ENCODE assay signal across 17 mouse cellular contexts in the genomic region with DNA sequence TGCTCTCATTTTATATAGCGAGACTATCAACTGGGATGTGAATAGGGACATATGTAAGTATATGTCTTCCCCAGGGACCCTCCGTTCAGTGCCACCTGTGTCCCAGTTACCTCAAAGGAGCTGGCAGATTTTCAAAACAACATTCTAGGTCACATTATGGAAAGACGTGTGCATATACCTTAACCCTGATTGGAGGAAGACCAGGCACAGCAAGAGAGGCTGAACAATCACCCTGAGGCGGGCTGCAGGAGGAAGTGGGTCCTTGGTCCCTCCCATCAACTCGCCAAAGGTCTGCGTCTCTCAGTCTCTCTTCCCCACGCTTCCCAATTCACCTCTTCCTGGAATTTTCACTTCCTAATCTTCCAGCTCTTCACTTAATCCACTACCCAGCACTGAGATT. TPM values are rescaled to one million over a fixed set of nuclear protein-coding genes. Genes with fewer than 3 reads are reported as not detected.
A peak's percentile ranks its signal among the peaks of the same experiment; 100 is the strongest.
DNase-seq lines count a peak whose midpoint lies in the region; ATAC-seq and TF ChIP-seq lines count a peak whose summit lies in the region.
"Had no signal": no experiment of that assay in that cellular context is flagged by ENCODE, and none has a peak within 500 bp of the region (broad histone marks: within the 10 kb centered on the region; RNA-seq: fewer than 3 reads in every experiment).

No protein-coding gene starts in this region.

- no peak for ATAC-seq in liver, embryonic 15.5 days (ENCODE audit: insufficient read depth)
- ATAC-seq in liver, embryonic 11.5 days (replicated peaks; ENCODE audit: low FRiP score): no peak
- ATAC-seq in intestine, embryonic 16.5 days: no peak
- ATAC-seq in hindbrain, postnatal 0 days: no peak

- no peak overlapping the region for H3K27ac ChIP-seq in liver, embryonic 15.5 days (replicated peaks)
- H3K27ac ChIP-seq in liver, embryonic 11.5 days (ENCODE audit: low read depth, low read length): no peak overlapping the region; the same call in 1 of the 2 replicates
- no peak overlapping the region for H3K27ac ChIP-seq in intestine, embryonic 16.5 days (ENCODE audit: low read length)
- H3K27ac ChIP-seq in hindbrain, postnatal 0 days: no peak overlapping the region
- H3K27ac ChIP-seq: forebrain, embryonic 15.5 days had no signal

- no peaks in the 10 kb centered on the region for H3K36me3 ChIP-seq in liver, embryonic 15.5 days (replicated peaks)
- no peaks in the 10 kb centered on the region for H3K36me3 ChIP-seq in liver, embryonic 11.5 days (ENCODE audit: control insufficient read depth, insufficient read depth, low read length)
- H3K36me3 ChIP-seq in myocyte (ENCODE audit: control insufficient read depth, insufficient read depth): no peaks in the 10 kb centered on the region
- 0 out of 2 replicates have a peak, but pooled peaks cover 2% of the 10 kb centered on the region for H3K36me3 ChIP-seq in intestine, embryonic 16.5 days (ENCODE audit: control insufficient read depth, insufficient read depth, low read length)
- no peaks in the 10 kb centered on the region for H3K36me3 ChIP-seq in hindbrain, postnatal 0 days (ENCODE audit: insufficient read depth, low read length)
- H3K36me3 ChIP-seq: forebrain, embryonic 15.5 days; heart, embryonic 15.5 days; hindbrain, embryonic 15.5 days; limb, embryonic 12.5 days; midbrain, embryonic 13.5 days; neural tube, embryonic 13.5 days had no signal

- no peak overlapping the region for H3ac ChIP-seq in myocyte (ENCODE audit: control insufficient read depth, insufficient read length)

- H3K9me3 ChIP-seq in liver, embryonic 15.5 days (replicated peaks): no peaks in the 10 kb centered on the region
- H3K9me3 ChIP-seq in liver, embryonic 11.5 days (ENCODE audit: control insufficient read depth, low read length): no peaks in the 10 kb centered on the region
- H3K9me3 ChIP-seq in intestine, embryonic 16.5 days (ENCODE audit: control insufficient read depth, low read length): no peaks in the 10 kb centered on the region
- H3K9me3 ChIP-seq in hindbrain, postnatal 0 days (ENCODE audit: low read length): no peaks in the 10 kb centered on the region
- H3K9me3 ChIP-seq: forebrain, embryonic 15.5 days; heart, embryonic 15.5 days; hindbrain, embryonic 15.5 days; limb, embryonic 12.5 days; midbrain, embryonic 13.5 days; neural tube, embryonic 13.5 days had no signal

- no peak for DNase-seq in liver, embryonic 11.5 days (ENCODE audit: low spot score)
- DNase-seq in T-cell, adult 2 months (ENCODE audit: low spot score): peak; percentile 79
- peak; percentile 65 for DNase-seq in thymus, postnatal 4 days
- DNase-seq in heart, adult 9 months (ENCODE audit: low spot score in 2 of 2): no peak
- DNase-seq in hindbrain, postnatal 0 days (ENCODE audit: low spot score): no peak
- DNase-seq: adrenal gland, postnatal 36 days; gastrocnemius, adult 2 months; lung, embryonic 14.5 days had no signal

- no peak overlapping the region for H3K4me3 ChIP-seq in liver, embryonic 15.5 days (replicated peaks)
- no peak overlapping the region for H3K4me3 ChIP-seq in liver, embryonic 11.5 days (ENCODE audit: low read depth, low read length)
- H3K4me3 ChIP-seq in myocyte: peak overlapping the region; percentile 28
- H3K4me3 ChIP-seq in intestine, embryonic 16.5 days (ENCODE audit: low read length): no peak overlapping the region
- no peak overlapping the region for H3K4me3 ChIP-seq in hindbrain, postnatal 0 days (ENCODE audit: low read length)

- no peak for TF ChIP-seq CTCF in hindbrain, postnatal 0 days (IDR thresholded peaks at IDR 0.05; ENCODE audit: low read depth)

- H3K4me1 ChIP-seq in liver, embryonic 15.5 days (replicated peaks): peaks cover 53% of the 10 kb centered on the region
- H3K4me1 ChIP-seq in liver, embryonic 11.5 days (replicated peaks; ENCODE audit: control insufficient read depth, insufficient read depth, low read length): peaks cover 25% of the 10 kb centered on the region
- H3K4me1 ChIP-seq in intestine, embryonic 16.5 days (ENCODE audit: control insufficient read depth, insufficient read depth, low read length): peaks cover 42% of the 10 kb centered on the region
- H3K4me1 ChIP-seq in hindbrain, postnatal 0 days (ENCODE audit: insufficient read depth, low read length): no peaks in the 10 kb centered on the region

- H3K27me3 ChIP-seq in liver, embryonic 15.5 days: no peaks in the 10 kb centered on the region
- no peaks in the 10 kb centered on the region for H3K27me3 ChIP-seq in liver, embryonic 11.5 days (replicated peaks; ENCODE audit: control insufficient read depth, insufficient read depth, low read length)
- no peaks in the 10 kb centered on the region for H3K27me3 ChIP-seq in myocyte (ENCODE audit: control insufficient read depth, insufficient read depth, insufficient read length)
- H3K27me3 ChIP-seq in intestine, embryonic 16.5 days (replicated peaks; ENCODE audit: control insufficient read depth, insufficient read depth, low read length): no peaks in the 10 kb centered on the region
- no peaks in the 10 kb centered on the region for H3K27me3 ChIP-seq in hindbrain, postnatal 0 days (ENCODE audit: insufficient read depth, low read length)
- H3K27me3 ChIP-seq: forebrain, embryonic 15.5 days; heart, embryonic 15.5 days; hindbrain, embryonic 15.5 days; limb, embryonic 12.5 days; midbrain, embryonic 13.5 days had no signal

- H3K4me2 ChIP-seq in liver, embryonic 15.5 days: peak overlapping the region; percentile 85; the same call in 1 of the 2 replicates
- H3K4me2 ChIP-seq in liver, embryonic 11.5 days: no peak overlapping the region
- no peak overlapping the region for H3K4me2 ChIP-seq in myocyte (ENCODE audit: low read depth)
- H3K4me2 ChIP-seq in intestine, embryonic 16.5 days (ENCODE audit: low read depth, low read length): no peak overlapping the region
- H3K4me2 ChIP-seq in hindbrain, postnatal 0 days (ENCODE audit: low read depth, low read length): no peak overlapping the region

- peaks cover 20% of the 10 kb centered on the region for H3K79me2 ChIP-seq in myocyte (ENCODE audit: control insufficient read depth, insufficient read depth)

- TF ChIP-seq POLR2A in myocyte (IDR thresholded peaks at IDR 0.05; ENCODE audit: insufficient read length, low read depth): no peak

- H3K9ac ChIP-seq in liver, embryonic 15.5 days: no peak overlapping the region
- H3K9ac ChIP-seq in liver, embryonic 11.5 days (ENCODE audit: low read depth, low read length): no peak overlapping the region
- H3K9ac ChIP-seq in intestine, embryonic 16.5 days (ENCODE audit: low read depth, low read length): no peak overlapping the region
- no peak overlapping the region for H3K9ac ChIP-seq in hindbrain, postnatal 0 days (replicated peaks; ENCODE audit: low read length)

- 33% methylated on average over 7 of the region's 7 CpGs for WGBS in liver, embryonic 15.5 days (ENCODE audit: insufficient replicate concordance)
- WGBS in liver, embryonic 11.5 days: 51% methylated on average over 7 of the region's 7 CpGs
- WGBS in intestine, embryonic 16.5 days: 66% methylated on average over 7 of the region's 7 CpGs
- WGBS in hindbrain, postnatal 0 days: 64% methylated on average over 7 of the region's 7 CpGs

TF ChIP-seq in myocyte, 11 proteins besides CTCF, POLR2A, EP300 and RAD21:
- no peak for TF ChIP-seq E2F4 (IDR thresholded peaks at IDR 0.05; ENCODE audit: insufficient read depth)
- TF ChIP-seq TCF12 (IDR thresholded peaks at IDR 0.05; ENCODE audit: insufficient read depth, poor library complexity, severe bottlenecking): no peak
- no peak for TF ChIP-seq MYOG (IDR thresholded peaks at IDR 0.05; ENCODE audit: control insufficient read depth in 1 of 3, insufficient read depth in 1 of 3, insufficient read length in 2 of 3, low read depth in 2 of 3)
- TF ChIP-seq SRF (IDR thresholded peaks at IDR 0.05; ENCODE audit: control insufficient read depth, insufficient read length, low read depth): no peak
- TF ChIP-seq MAX (IDR thresholded peaks at IDR 0.05; ENCODE audit: low read depth): no peak
- no peak for TF ChIP-seq CEBPB (IDR thresholded peaks at IDR 0.05; ENCODE audit: insufficient read depth, poor library complexity, severe bottlenecking)
- TF ChIP-seq MYOD1 (IDR thresholded peaks at IDR 0.05; ENCODE audit: control insufficient read depth in 1 of 3, insufficient read length in 2 of 3, low read depth in 2 of 3): no peak
- no peak for TF ChIP-seq USF1 (IDR thresholded peaks at IDR 0.05; ENCODE audit: low read depth)
- no peak for TF ChIP-seq REST (IDR thresholded peaks at IDR 0.05; ENCODE audit: insufficient read depth, insufficient read length)
- no peak for TF ChIP-seq POLR2AphosphoS2 (IDR thresholded peaks at IDR 0.05; ENCODE audit: insufficient read length, low read depth)
- no peak for TF ChIP-seq TCF3 (IDR thresholded peaks at IDR 0.05; ENCODE audit: insufficient read length, low read depth)

RNA-seq across cellular contexts. Expression of gene Tnip1, which starts 5.8 kb away (rescaled TPM):
- polyA plus RNA-seq in liver, embryonic 15.5 days (2015; fragmentation: Nextera tagmentation; extraction: Ambion mirVana): 6.1 and 6.6 TPM in 2 replicates
- polyA plus RNA-seq in liver, embryonic 11.5 days (2014; fragmentation: Nextera tagmentation; extraction: Ambion mirVana): 11.4 and 12.1 TPM in 2 replicates
- polyA plus RNA-seq in myocyte (2012; fragmentation: generic; extraction: Trizol): 34.5 TPM
- 27.2 and 28.1 TPM in 2 replicates for polyA plus RNA-seq in intestine, embryonic 16.5 days (2015; fragmentation: Nextera tagmentation; extraction: Ambion mirVana)
- 15.3 and 16.7 TPM in 2 replicates for total RNA-seq in hindbrain, postnatal 0 days (2014; rRNA removed)
- 17.1 and 19.8 TPM in 2 replicates for polyA plus RNA-seq in hindbrain, postnatal 0 days (2015; fragmentation: Nextera tagmentation; extraction: Ambion mirVana)

RNA-seq across cellular contexts. Expression of gene Gpx3, which starts 54.7 kb away (rescaled TPM):
- 43.1 and 43.3 TPM in 2 replicates for polyA plus RNA-seq in liver, embryonic 15.5 days (2015; fragmentation: Nextera tagmentation; extraction: Ambion mirVana)
- polyA plus RNA-seq in liver, embryonic 11.5 days (2014; fragmentation: Nextera tagmentation; extraction: Ambion mirVana): 84.0 and 89.6 TPM in 2 replicates
- 9.4 TPM for polyA plus RNA-seq in myocyte (2012; fragmentation: generic; extraction: Trizol)
- polyA plus RNA-seq in intestine, embryonic 16.5 days (2015; fragmentation: Nextera tagmentation; extraction: Ambion mirVana): 511 and 784 TPM in 2 replicates
- 28.5 and 30.5 TPM in 2 replicates for total RNA-seq in hindbrain, postnatal 0 days (2014; rRNA removed)
- polyA plus RNA-seq in hindbrain, postnatal 0 days (2015; fragmentation: Nextera tagmentation; extraction: Ambion mirVana): 78.0 and 78.1 TPM in 2 replicates

Comparison
In these comparisons a context has a peak if more than half of its experiments do, and no peak if none do; other contexts are left out.
1. DNase-seq: peak in T-cell, adult 2 months (single experiment) and thymus, postnatal 4 days (single experiment); none in liver, embryonic 11.5 days (single experiment), heart, adult 9 months (0 of 2) and hindbrain, postnatal 0 days (single experiment).